8 mouse cellular contexts compared by ENCODE assay signal in the genomic region with DNA sequence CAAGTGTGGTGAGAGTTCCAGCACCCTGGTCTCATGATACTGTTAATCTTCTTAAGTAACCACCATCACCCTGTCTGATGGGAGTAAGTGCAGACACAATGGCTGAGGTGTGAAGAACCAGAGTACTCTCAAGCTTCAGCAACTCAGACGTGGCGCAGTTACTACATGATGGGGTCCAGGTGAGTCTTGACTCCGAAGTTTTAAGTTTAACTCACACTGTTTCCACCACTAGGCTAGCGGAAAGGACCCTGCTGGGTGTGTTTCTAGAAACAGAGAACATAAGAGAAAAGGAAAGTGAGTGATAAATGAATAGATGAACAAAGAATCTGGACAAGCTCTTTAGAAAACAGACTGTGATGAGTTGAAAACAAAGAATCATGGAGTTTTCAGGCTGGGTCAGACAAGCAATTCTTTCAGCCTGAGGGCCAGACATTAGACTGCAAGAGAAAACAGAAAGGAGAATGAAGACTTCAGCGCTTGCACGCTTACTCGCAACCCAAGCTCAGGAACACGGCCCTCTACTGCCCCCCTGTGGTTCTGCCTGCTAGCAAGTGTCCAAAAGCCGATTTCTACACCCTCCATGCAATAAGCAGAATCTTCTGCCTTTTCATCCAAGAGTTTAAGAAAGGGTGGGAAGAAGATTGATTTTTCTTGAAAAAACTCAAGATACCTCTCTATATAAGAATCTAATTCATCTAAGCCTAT.
DNase-seq lines count a peak whose midpoint lies in the region; ATAC-seq and TF ChIP-seq lines count a peak whose summit lies in the region.

No protein-coding gene starts in this region.

- no peak overlapping the region for H3K4me3 ChIP-seq in liver, adult 2 months (ENCODE audit: insufficient read depth, low read depth, low read length)

- H3K9ac ChIP-seq in liver, adult 2 months (ENCODE audit: low read depth, low read length) = no peak overlapping the region

- WGBS in liver, adult 2 months = 51% methylated on average over 9 of the region's 9 CpGs

- H3K27ac ChIP-seq in liver, adult 2 months (replicated peaks; ENCODE audit: insufficient read depth, low read depth, low read length) = no peak overlapping the region

- no peaks in the 10 kb centered on the region for H3K27me3 ChIP-seq in liver, adult 2 months (ENCODE audit: control insufficient read depth, insufficient read depth, low read length)

- peak; percentile 1 for DNase-seq in 3134 (ENCODE audit: extremely low read depth, insufficient read length, low spot score)
- peak; percentile 47 for DNase-seq in R1 (ENCODE audit: low read depth, low spot score)
- DNase-seq in cerebellum, postnatal 10 days = peak; percentile 94 to 96
- DNase-seq in frontal cortex, postnatal 25 days (ENCODE audit: low spot score in 2 of 2) = peak; percentile 89 to 90
- peak; percentile 60 for DNase-seq in kidney, adult 9 months
- peak; percentile 19 for DNase-seq in liver, adult 2 months (ENCODE audit: extremely low read depth, low read depth, low spot score)
- peak; percentile 66 for DNase-seq in ovary, postnatal 14 days (ENCODE audit: low spot score)

- no peaks in the 10 kb centered on the region for H3K4me1 ChIP-seq in liver, adult 2 months (ENCODE audit: control insufficient read depth, insufficient read depth, low read length)

- no peak for ATAC-seq in inflammation-experienced regulatory T-cells, adult 6 months

- H3K79me2 ChIP-seq in liver, adult 2 months (ENCODE audit: control insufficient read depth, insufficient read depth, low read length) = no peaks in the 10 kb centered on the region

- TF ChIP-seq POLR2A in liver, adult 2 months (IDR thresholded peaks at IDR 0.05; ENCODE audit: extremely low read depth, insufficient read depth, low read length) = no peak

- no peaks in the 10 kb centered on the region for H3K36me3 ChIP-seq in liver, adult 2 months (ENCODE audit: control insufficient read depth, insufficient read depth, low read length)

- peak; percentile 46; the same call in 1 of the 2 replicates for TF ChIP-seq CTCF in liver, adult 2 months (IDR thresholded peaks at IDR 0.05; ENCODE audit: low read depth, low read length)

Comparison
In these comparisons a context has a peak if more than half of its experiments do, and no peak if none do; other contexts are left out.
1. DNase-seq: peak in every context shown above with its lines; median percentile 95 in cerebellum, postnatal 10 days; 90 in frontal cortex, postnatal 25 days; 66 in ovary, postnatal 14 days; 60 in kidney, adult 9 months; 47 in R1; 19 in liver, adult 2 months; 1 in 3134.